Mouse (Mus musculus): ENCODE data around the gene Gm13691. TPM values are rescaled to one million over a fixed set of nuclear protein-coding genes. Genes with fewer than 3 reads are reported as not detected.
"Not testable (repeated sequence)": the region's sequence is repeated elsewhere in the genome, so short reads cannot be mapped to it uniquely, and the experiment has no call there.

Gm13691 gene
- polyA plus RNA-seq, 1 experiment from 2014 or later, result not detected

- H3K4me2 ChIP-seq (ENCODE audit: low read length), result no peak overlapping the region
- ATAC-seq, result no peak
Observed at GRCm38 (mm10) chr2:84021930-84022329, 31.6 kb downstream of the Gm13691 start.

GRCm38 (mm10) chr2:84022905-84023304 lies 32.6 kb downstream of the Gm13691 start:
- Histone ChIP-seq H3K4me1 (ENCODE audit: control insufficient read depth, insufficient read depth, low read length) (0 out of 2 replicates have a peak, but pooled peaks cover 3% of the 10 kb centered on the region), H3K36me3 (ENCODE audit: control insufficient read depth, insufficient read depth, low read length) (no peaks in the 10 kb centered on the region), H3K4me3 (ENCODE audit: low read depth, low read length) (no peak overlapping the region), H3K27me3 (replicated peaks; ENCODE audit: control insufficient read depth, insufficient read depth, low read length) (no peaks in the 10 kb centered on the region), H3K4me2 (ENCODE audit: low read length) (no peak overlapping the region), H3K9ac (ENCODE audit: low read length) (no peak overlapping the region), H3K9me3 (replicated peaks; ENCODE audit: control insufficient read depth, low read length) (no peaks in the 10 kb centered on the region), H3K27ac (ENCODE audit: low read depth, low read length) (no peak overlapping the region)
- DNase-seq (ENCODE audit: low spot score), result no peak
- WGBS, result 92% methylated on average over 2 of the region's 2 CpGs
- ATAC-seq, result no peak

More at GRCm38 (mm10) chr2:84021930-84022329, 31.6 kb downstream of the Gm13691 start:
- no peak for DNase-seq (ENCODE audit: low spot score)
- WGBS, result 88% methylated on average over 2 of the region's 2 CpGs
- H3K36me3 ChIP-seq (ENCODE audit: control insufficient read depth, insufficient read depth, low read length), result no peaks in the 10 kb centered on the region
- H3K4me1 ChIP-seq (ENCODE audit: control insufficient read depth, insufficient read depth, low read length), result 0 out of 2 replicates have a peak, but pooled peaks cover 3% of the 10 kb centered on the region
- no peak overlapping the region for H3K4me3 ChIP-seq (ENCODE audit: low read depth, low read length)
- no peaks in the 10 kb centered on the region for H3K9me3 ChIP-seq (replicated peaks; ENCODE audit: control insufficient read depth, low read length)
- no peaks in the 10 kb centered on the region for H3K27me3 ChIP-seq (replicated peaks; ENCODE audit: control insufficient read depth, insufficient read depth, low read length)
- no peak overlapping the region for H3K27ac ChIP-seq (ENCODE audit: low read depth, low read length)
- no peak overlapping the region for H3K9ac ChIP-seq (ENCODE audit: low read length)

- no peak for ATAC-seq
Observed at GRCm38 (mm10) chr2:84023319-84023718, 33.0 kb downstream of the Gm13691 start.

GRCm38 (mm10) chr2:84025217-84025616 lies 34.9 kb downstream of the Gm13691 start:
- peak; percentile 50; the same call in 1 of the 2 replicates for ATAC-seq
- Histone ChIP-seq H3K4me1 (ENCODE audit: control insufficient read depth, insufficient read depth, low read length) (0 out of 2 replicates have a peak, but pooled peaks cover 3% of the 10 kb centered on the region), H3K4me2 (ENCODE audit: low read length) (no peak overlapping the region), H3K4me3 (ENCODE audit: low read depth, low read length) (no peak overlapping the region), H3K27me3 (replicated peaks; ENCODE audit: control insufficient read depth, insufficient read depth, low read length) (no peaks in the 10 kb centered on the region), H3K36me3 (ENCODE audit: control insufficient read depth, insufficient read depth, low read length) (no peaks in the 10 kb centered on the region), H3K9ac (ENCODE audit: low read length) (no peak overlapping the region), H3K9me3 (replicated peaks; ENCODE audit: control insufficient read depth, low read length) (no peaks in the 10 kb centered on the region), H3K27ac (ENCODE audit: low read depth, low read length) (no peak overlapping the region)
- WGBS, result 11% methylated on average over 4 of the region's 4 CpGs
- DNase-seq (ENCODE audit: low spot score), result peak; percentile 30

More at GRCm38 (mm10) chr2:84023319-84023718, 33.0 kb downstream of the Gm13691 start:
- WGBS, result 85% methylated on average over 2 of the region's 2 CpGs
- H3K27ac ChIP-seq (ENCODE audit: low read depth, low read length), result no peak overlapping the region
- DNase-seq (ENCODE audit: low spot score), result no peak
- no peak overlapping the region for H3K4me3 ChIP-seq (ENCODE audit: low read depth, low read length)
- H3K4me1 ChIP-seq (ENCODE audit: control insufficient read depth, insufficient read depth, low read length), result 0 out of 2 replicates have a peak, but pooled peaks cover 3% of the 10 kb centered on the region
- H3K9me3 ChIP-seq (replicated peaks; ENCODE audit: control insufficient read depth, low read length), result no peaks in the 10 kb centered on the region
- no peak overlapping the region for H3K4me2 ChIP-seq (ENCODE audit: low read length)
- no peaks in the 10 kb centered on the region for H3K36me3 ChIP-seq (ENCODE audit: control insufficient read depth, insufficient read depth, low read length)
- no peak overlapping the region for H3K9ac ChIP-seq (ENCODE audit: low read length)
- H3K27me3 ChIP-seq (replicated peaks; ENCODE audit: control insufficient read depth, insufficient read depth, low read length), result no peaks in the 10 kb centered on the region

- no peaks in the 10 kb centered on the region for H3K4me1 ChIP-seq (ENCODE audit: control insufficient read depth, insufficient read depth, low read length)
- H3K36me3 ChIP-seq (ENCODE audit: control insufficient read depth, insufficient read depth, low read length), result no peaks in the 10 kb centered on the region
- no peaks in the 10 kb centered on the region for H3K9me3 ChIP-seq (replicated peaks; ENCODE audit: control insufficient read depth, low read length)
- DNase-seq (ENCODE audit: low spot score) (no peak), ATAC-seq (no peak)
- no peak overlapping the region for H3K27ac ChIP-seq (ENCODE audit: low read depth, low read length)
- no peak overlapping the region for H3K9ac ChIP-seq (ENCODE audit: low read length)
- no peak overlapping the region for H3K4me2 ChIP-seq (ENCODE audit: low read length)
- no peaks in the 10 kb centered on the region for H3K27me3 ChIP-seq (replicated peaks; ENCODE audit: control insufficient read depth, insufficient read depth, low read length)
- H3K4me3 ChIP-seq (ENCODE audit: low read depth, low read length), result no peak overlapping the region
- 94% methylated on average over 2 of the region's 2 CpGs for WGBS
Observed at GRCm38 (mm10) chr2:84032505-84032904, 42.2 kb downstream of the Gm13691 start.

- Histone ChIP-seq H3K27me3 (replicated peaks; ENCODE audit: control insufficient read depth, insufficient read depth, low read length) (no peaks in the 10 kb centered on the region), H3K4me2 (ENCODE audit: low read length) (no peak overlapping the region), H3K4me3 (ENCODE audit: low read depth, low read length) (no peak overlapping the region), H3K9ac (ENCODE audit: low read length) (no peak overlapping the region), H3K36me3 (ENCODE audit: control insufficient read depth, insufficient read depth, low read length) (no peaks in the 10 kb centered on the region), H3K27ac (ENCODE audit: low read depth, low read length) (no peak overlapping the region), H3K9me3 (replicated peaks; ENCODE audit: control insufficient read depth, low read length) (no peaks in the 10 kb centered on the region), H3K4me1 (ENCODE audit: control insufficient read depth, insufficient read depth, low read length) (no peaks in the 10 kb centered on the region)
- 87% methylated on average over 4 of the region's 4 CpGs for WGBS
- ATAC-seq (no peak), DNase-seq (ENCODE audit: low spot score) (no peak)
Observed at GRCm38 (mm10) chr2:84035997-84036396, 45.6 kb downstream of the Gm13691 start.

- Histone ChIP-seq H3K9ac (ENCODE audit: low read length) (no peak overlapping the region), H3K4me2 (ENCODE audit: low read length) (no peak overlapping the region), H3K27me3 (replicated peaks; ENCODE audit: control insufficient read depth, insufficient read depth, low read length) (no peaks in the 10 kb centered on the region), H3K27ac (ENCODE audit: low read depth, low read length) (no peak overlapping the region), H3K36me3 (ENCODE audit: control insufficient read depth, insufficient read depth, low read length) (no peaks in the 10 kb centered on the region), H3K4me3 (ENCODE audit: low read depth, low read length) (no peak overlapping the region), H3K9me3 (replicated peaks; ENCODE audit: control insufficient read depth, low read length) (no peaks in the 10 kb centered on the region), H3K4me1 (ENCODE audit: control insufficient read depth, insufficient read depth, low read length) (no peaks in the 10 kb centered on the region)
- WGBS, result 37% methylated on average over 4 of the region's 4 CpGs
- DNase-seq (ENCODE audit: low spot score), result peak; percentile 40
- no peak for ATAC-seq
Observed at GRCm38 (mm10) chr2:84037304-84037703, 47.0 kb downstream of the Gm13691 start.

GRCm38 (mm10) chr2:84037943-84038342 lies 47.6 kb downstream of the Gm13691 start:
- not testable (repeated sequence) for H3K9me3 ChIP-seq (replicated peaks; ENCODE audit: control insufficient read depth, low read length); H3K4me3 ChIP-seq (ENCODE audit: low read depth, low read length); H3K4me1 ChIP-seq (ENCODE audit: control insufficient read depth, insufficient read depth, low read length); H3K27me3 ChIP-seq (replicated peaks; ENCODE audit: control insufficient read depth, insufficient read depth, low read length); H3K27ac ChIP-seq (ENCODE audit: low read depth, low read length); DNase-seq (ENCODE audit: low spot score); H3K4me2 ChIP-seq (ENCODE audit: low read length); H3K36me3 ChIP-seq (ENCODE audit: control insufficient read depth, insufficient read depth, low read length); ATAC-seq; H3K9ac ChIP-seq (ENCODE audit: low read length)
- WGBS, result 90% methylated on average over 1 of the region's 1 CpGs

- H3K27me3 ChIP-seq (replicated peaks; ENCODE audit: control insufficient read depth, insufficient read depth, low read length), result no peaks in the 10 kb centered on the region
- ATAC-seq (no peak), DNase-seq (ENCODE audit: low spot score) (no peak)
- H3K27ac ChIP-seq (ENCODE audit: low read depth, low read length), result no peak overlapping the region
- H3K4me3 ChIP-seq (ENCODE audit: low read depth, low read length), result no peak overlapping the region
- no peaks in the 10 kb centered on the region for H3K36me3 ChIP-seq (ENCODE audit: control insufficient read depth, insufficient read depth, low read length)
- WGBS, result 79% methylated on average over 6 of the region's 6 CpGs
- no peaks in the 10 kb centered on the region for H3K9me3 ChIP-seq (replicated peaks; ENCODE audit: control insufficient read depth, low read length)
- H3K4me2 ChIP-seq (ENCODE audit: low read length), result no peak overlapping the region
- no peak overlapping the region for H3K9ac ChIP-seq (ENCODE audit: low read length)
- no peaks in the 10 kb centered on the region for H3K4me1 ChIP-seq (ENCODE audit: control insufficient read depth, insufficient read depth, low read length)
Observed at GRCm38 (mm10) chr2:84039277-84039676, 48.9 kb downstream of the Gm13691 start.

All from forebrain, embryonic 14.5 days (tissue).